12 mouse cellular contexts compared by ENCODE assay signal in the genomic region with DNA sequence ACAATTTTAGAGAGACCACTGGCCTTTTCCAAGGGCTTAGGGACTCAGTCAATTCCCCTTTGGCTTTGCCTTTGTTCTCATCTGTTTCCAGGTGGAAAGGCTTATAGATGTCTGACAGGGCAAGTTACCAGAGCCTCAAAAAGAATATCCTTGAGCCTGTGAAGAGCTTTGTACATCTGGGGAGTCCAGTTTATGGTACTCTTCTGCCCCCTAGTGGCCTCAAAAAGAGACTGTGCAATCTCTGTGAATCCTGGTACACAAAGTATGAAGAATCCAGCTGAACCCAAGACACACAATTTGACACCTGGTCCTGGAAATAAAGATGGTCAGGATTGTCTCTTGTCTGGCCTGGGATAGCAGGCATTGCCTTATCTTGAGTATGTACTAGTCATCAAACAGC. TPM values are rescaled to one million over a fixed set of nuclear protein-coding genes. Genes with fewer than 3 reads are reported as not detected.
DNase-seq lines count a peak whose midpoint lies in the region; ATAC-seq lines count a peak whose summit lies in the region.
"Had no signal": no experiment of that assay in that cellular context is flagged by ENCODE, and none has a peak within 500 bp of the region (broad histone marks: within the 10 kb centered on the region; RNA-seq: fewer than 3 reads in every experiment).

No protein-coding gene starts in this region.

- H3K27ac ChIP-seq in midbrain, embryonic 11.5 days (ENCODE audit: low read depth, low read length), result no peak overlapping the region
- H3K27ac ChIP-seq in midbrain, embryonic 16.5 days (ENCODE audit: low read length), result no peak overlapping the region
- H3K27ac ChIP-seq: heart, embryonic 13.5 days had no signal

- no peak overlapping the region for H3K9ac ChIP-seq in midbrain, embryonic 11.5 days (ENCODE audit: low read length)
- H3K9ac ChIP-seq in midbrain, embryonic 16.5 days (ENCODE audit: low read depth, low read length), result no peak overlapping the region
- H3K9ac ChIP-seq: heart, embryonic 13.5 days had no signal

- H3K4me3 ChIP-seq in midbrain, embryonic 11.5 days (ENCODE audit: low read depth, low read length), result no peak overlapping the region
- no peak overlapping the region for H3K4me3 ChIP-seq in midbrain, embryonic 16.5 days (ENCODE audit: low read depth, low read length)
- H3K4me3 ChIP-seq: heart, embryonic 13.5 days had no signal

- peak; percentile 52; the same call in 1 of the 2 replicates for ATAC-seq in midbrain, embryonic 11.5 days (ENCODE audit: low FRiP score)
- no peak for ATAC-seq in midbrain, embryonic 16.5 days

- no peaks in the 10 kb centered on the region for H3K4me1 ChIP-seq in midbrain, embryonic 11.5 days (ENCODE audit: control insufficient read depth, insufficient read depth, low read length)
- H3K4me1 ChIP-seq in midbrain, embryonic 16.5 days (ENCODE audit: control insufficient read depth, insufficient read depth, low read length), result no peaks in the 10 kb centered on the region
- H3K4me1 ChIP-seq: heart, embryonic 13.5 days had no signal

- no peaks in the 10 kb centered on the region for H3K36me3 ChIP-seq in midbrain, embryonic 11.5 days (ENCODE audit: control insufficient read depth, insufficient read depth, low read length)
- H3K36me3 ChIP-seq in midbrain, embryonic 16.5 days (ENCODE audit: control insufficient read depth, insufficient read depth, low read length), result no peaks in the 10 kb centered on the region
- H3K36me3 ChIP-seq: heart, embryonic 13.5 days had no signal

- DNase-seq in adrenal gland, adult 2 months, result peak; percentile 9
- no peak for DNase-seq in adrenal gland, adult 8-10 months
- peak; percentile 82 for DNase-seq in midbrain, embryonic 11.5 days (ENCODE audit: low spot score, missing footprints)
- peak; percentile 47 for DNase-seq in hindlimb bud, embryonic 11.5 days (ENCODE audit: extremely low spot score, low read depth, low spot score)
- peak; percentile 2 for DNase-seq in yolk sac, embryonic 10.5 days (ENCODE audit: low spot score)
- no peak for DNase-seq in ovary, postnatal 36 days (ENCODE audit: low spot score)
- DNase-seq in cerebellum, postnatal 25 days, result no peak
- DNase-seq: cerebellum, postnatal 36 days had no signal

- no peak overlapping the region for H3K4me2 ChIP-seq in midbrain, embryonic 11.5 days
- H3K4me2 ChIP-seq in midbrain, embryonic 16.5 days (ENCODE audit: low read length), result no peak overlapping the region
- H3K4me2 ChIP-seq: heart, embryonic 13.5 days had no signal

- H3K9me3 ChIP-seq in midbrain, embryonic 11.5 days (ENCODE audit: control insufficient read depth, low read length), result no peaks in the 10 kb centered on the region
- no peaks in the 10 kb centered on the region for H3K9me3 ChIP-seq in midbrain, embryonic 16.5 days (replicated peaks; ENCODE audit: control insufficient read depth, low read length, poor library complexity, severe bottlenecking)
- H3K9me3 ChIP-seq: heart, embryonic 13.5 days had no signal

- H3K27me3 ChIP-seq in midbrain, embryonic 11.5 days (ENCODE audit: control insufficient read depth, insufficient read depth, low read length), result no peaks in the 10 kb centered on the region
- H3K27me3 ChIP-seq in midbrain, embryonic 16.5 days (ENCODE audit: control insufficient read depth, insufficient read depth, low read depth, low read length), result no peaks in the 10 kb centered on the region
- H3K27me3 ChIP-seq: heart, embryonic 13.5 days had no signal

RNA-seq across cellular contexts. Expression of a gene that starts 34.8 kb away (rescaled TPM):
- total RNA-seq in adrenal gland, adult 2 months (2021), result not detected
- polyA plus RNA-seq in adrenal gland, adult 2 months (2012; rRNA removed), result not detected in 2 replicates
- total RNA-seq in adrenal gland, adult 8-10 months (2022), result not detected
- polyA plus RNA-seq in midbrain, embryonic 11.5 days (2014; fragmentation: Nextera tagmentation; extraction: Ambion mirVana), result not detected in 2 replicates
- polyA plus RNA-seq in midbrain, embryonic 16.5 days (2015; fragmentation: Nextera tagmentation; extraction: Ambion mirVana), result not detected in 2 replicates
- polyA plus RNA-seq: heart, embryonic 13.5 days; liver, embryonic 16.5 days; small intestine, adult 2 months had no signal

RNA-seq across cellular contexts. Expression of a gene that starts 39.8 kb away (rescaled TPM):
- total RNA-seq in adrenal gland, adult 2 months (2021), result not detected
- polyA plus RNA-seq in adrenal gland, adult 2 months (2012; rRNA removed), result not detected in 2 replicates
- total RNA-seq in adrenal gland, adult 8-10 months (2022), result not detected
- polyA plus RNA-seq in midbrain, embryonic 11.5 days (2014; fragmentation: Nextera tagmentation; extraction: Ambion mirVana), result not detected in 2 replicates
- polyA plus RNA-seq in midbrain, embryonic 16.5 days (2015; fragmentation: Nextera tagmentation; extraction: Ambion mirVana), result not detected in 2 replicates
- polyA plus RNA-seq: heart, embryonic 13.5 days; liver, embryonic 16.5 days; small intestine, adult 2 months had no signal

Comparison
In these comparisons a context has a peak if more than half of its experiments do, and no peak if none do; other contexts are left out.
1. DNase-seq: peak in adrenal gland, adult 2 months (single experiment), midbrain, embryonic 11.5 days (single experiment), hindlimb bud, embryonic 11.5 days (single experiment) and yolk sac, embryonic 10.5 days (single experiment); none in adrenal gland, adult 8-10 months (single experiment), ovary, postnatal 36 days (single experiment) and cerebellum, postnatal 25 days (0 of 2).